Mouse (Mus musculus) c-Kit-positive CD71-positive TER-119-negative erythroid progenitor cells, embryonic 14.5 days (primary cell): ENCODE measurements around the gene D630003M21Rik.

Source experiments
- DNase-seq: peaks from one replicate; pipeline ENCODE4 v3.0.0-alpha.2; 2013; ENCODE audit warnings: low read depth

The D630003M21Rik gene

GRCm38 (mm10) chr2:158141271-158141670 lies 87.8 kb downstream of the D630003M21Rik start:
- DNase-seq = no peak

GRCm38 (mm10) chr2:158140664-158141063 lies 88.4 kb downstream of the D630003M21Rik start:
- no peak for DNase-seq

DNA sequence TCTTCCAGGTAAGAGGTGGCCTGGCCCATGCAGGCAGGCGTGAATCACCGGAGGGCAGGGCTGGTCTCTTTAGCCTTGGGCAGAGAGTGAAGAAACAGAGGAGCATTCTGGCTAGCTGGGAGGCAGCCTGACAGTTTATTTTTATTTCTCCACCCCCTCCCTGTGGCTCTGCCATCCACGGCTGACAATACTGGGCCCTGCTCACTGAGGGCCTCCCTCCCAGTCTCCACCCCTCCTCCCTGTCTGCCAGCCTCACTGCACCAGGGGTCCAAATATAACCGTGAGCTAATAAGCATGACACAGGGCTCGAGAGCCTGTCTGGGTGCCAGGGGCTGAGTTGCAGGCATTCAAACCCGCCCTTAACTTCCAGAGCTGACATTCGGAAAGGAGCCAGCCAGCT lies 89.4 kb downstream of the D630003M21Rik start:
- no peak for DNase-seq

DNA sequence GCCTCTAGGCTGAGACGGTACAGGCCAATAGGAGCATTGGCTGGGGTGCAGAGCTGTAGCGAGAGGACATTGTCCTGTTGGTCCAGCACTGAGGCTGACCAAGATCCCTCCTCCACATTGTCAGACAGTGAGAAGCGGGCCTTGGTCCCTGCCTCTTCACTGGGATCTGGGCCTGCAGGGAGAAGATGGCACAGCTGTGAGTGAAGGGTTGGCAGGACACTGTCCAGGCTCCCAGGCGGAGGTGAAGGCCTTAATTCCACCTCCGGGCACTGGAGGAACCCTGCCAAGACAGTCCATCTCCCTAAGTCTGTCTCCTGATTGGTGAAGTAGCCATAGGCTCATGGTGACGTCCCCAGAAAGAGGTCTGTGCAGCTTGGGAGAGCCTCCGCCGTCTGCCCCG lies 90.2 kb downstream of the D630003M21Rik start:
- DNase-seq = no peak

DNA sequence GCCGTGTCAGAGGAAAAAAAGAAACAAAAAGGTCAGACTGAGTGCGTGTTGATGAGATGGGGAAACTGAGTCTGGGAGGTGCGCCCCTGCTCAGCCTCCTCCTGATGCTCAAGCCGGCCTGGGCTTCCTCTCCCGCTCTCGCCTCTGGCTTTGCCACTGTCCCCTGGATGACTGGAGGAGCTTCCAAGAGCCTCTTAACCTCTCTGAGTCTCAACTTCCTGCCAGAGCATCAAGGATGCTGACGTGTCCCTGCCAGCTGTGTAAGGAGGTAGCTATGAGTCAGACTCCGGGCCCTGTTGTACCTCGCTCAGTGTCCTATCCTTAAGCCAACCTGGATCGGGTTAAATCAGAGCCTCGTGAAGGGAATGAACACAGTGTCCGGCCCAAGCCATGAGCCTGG lies 91.3 kb downstream of the D630003M21Rik start:
- DNase-seq = no peak

DNA sequence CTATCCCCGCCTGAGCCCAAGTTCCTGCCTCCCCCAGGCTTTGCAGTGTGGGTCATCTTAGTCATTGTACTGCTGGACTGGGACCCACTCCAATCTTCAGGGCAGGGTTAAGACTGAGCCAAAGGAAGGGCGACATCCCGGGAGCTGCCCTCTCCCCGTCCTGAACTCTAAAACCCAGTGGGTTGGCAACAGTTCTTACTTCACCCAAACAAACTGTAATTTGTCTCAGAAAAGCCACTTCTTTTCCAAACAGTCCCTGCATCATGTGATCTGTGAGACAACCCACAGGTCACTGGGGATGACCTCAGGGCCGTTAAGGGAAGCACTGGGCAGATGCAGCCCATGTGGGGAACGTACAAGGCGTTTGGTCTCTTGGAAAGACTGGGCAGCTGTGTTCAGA lies 92.8 kb downstream of the D630003M21Rik start:
- DNase-seq = no peak

- DNase-seq = no peak
Observed at GRCm38 (mm10) chr2:158133050-158133449, 96.0 kb downstream of the D630003M21Rik start.
